Mouse (Mus musculus): ENCODE results near the gene Cphx1.
"Not testable (repeated sequence)": the region's sequence is repeated elsewhere in the genome, so short reads cannot be mapped to it uniquely, and the experiment has no call there.

DNA sequence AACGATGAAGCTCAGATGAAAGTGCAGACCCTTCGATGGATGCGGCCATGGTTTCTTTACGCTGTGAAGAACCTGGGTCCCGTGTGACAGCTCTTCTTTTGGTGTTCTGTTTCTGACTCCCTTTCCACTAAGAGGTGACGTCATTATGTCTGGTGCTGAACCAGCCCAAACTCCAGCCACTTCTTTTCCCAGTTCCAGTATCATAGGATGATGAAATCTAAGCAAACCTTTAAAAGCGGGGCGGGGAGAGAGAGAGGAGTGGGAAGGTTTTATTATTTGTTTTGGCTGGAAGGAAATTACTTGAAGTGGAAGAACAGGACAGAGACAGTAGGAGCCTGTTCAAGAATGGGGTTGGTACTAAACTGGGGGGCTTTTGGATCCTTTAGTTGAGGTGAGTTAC lies at the start of gene Cphx1:
- not testable (repeated sequence) for TF ChIP-seq CTCF (IDR thresholded peaks at IDR 0.05; ENCODE audit: borderline replicate concordance, insufficient read depth, low read depth, low read length); POLR2A (IDR thresholded peaks at IDR 0.05; ENCODE audit: borderline replicate concordance, insufficient read depth, low read length)
